Mouse (Mus musculus) thymus, adult 2 months (tissue): ENCODE results near the gene Gpank1. TPM values are rescaled to one million over a fixed set of nuclear protein-coding genes. Genes with fewer than 3 reads are reported as not detected.

Source experiments
- DNase-seq: peaks from one replicate; pipeline ENCODE4 v3.0.0; 2021
- H3K27ac ChIP-seq: fragments of 200-500 bp; 2 replicates; pipeline ENCODE4 v1.5.1; 2012; ENCODE audit warnings: low read length, control low read depth; ENCODE audit not compliant: control insufficient read depth, insufficient read depth
- H3K27me3 ChIP-seq: fragments of 200-500 bp; 2 replicates; pipeline ENCODE4 v1.6.1; 2012; ENCODE audit warnings: mild to moderate bottlenecking, low read length, moderate library complexity, mixed read lengths; ENCODE audit not compliant: control insufficient read depth, insufficient read depth
- H3K36me3 ChIP-seq: fragments of 200-500 bp; 2 replicates; pipeline ENCODE4 v1.6.1; 2012; ENCODE audit warnings: mild to moderate bottlenecking, low read length, moderate library complexity; ENCODE audit not compliant: control insufficient read depth, insufficient read depth
- H3K4me1 ChIP-seq: fragments of 200-500 bp; replicated peaks from 2 replicates; pipeline ENCODE4 v1.6.1; 2012; ENCODE audit warnings: low read length; ENCODE audit not compliant: control insufficient read depth, insufficient read depth
- H3K4me3 ChIP-seq: fragments of 200-500 bp; 2 replicates; pipeline ENCODE4 v1.5.1; 2012; ENCODE audit warnings: mild to moderate bottlenecking, low read length, control low read depth, moderate library complexity; ENCODE audit not compliant: control insufficient read depth, insufficient read depth
- CTCF ChIP-seq: fragments of 200-500 bp; IDR thresholded peaks from 2 replicates; pipeline ENCODE4 v1.5.1; 2012; ENCODE audit warnings: mild to moderate bottlenecking, control low read depth, low read length, moderate library complexity, borderline replicate concordance; ENCODE audit not compliant: control insufficient read depth, poor library complexity, insufficient read depth; ENCODE audit errors: extremely low read depth
- POLR2A ChIP-seq: fragments of 200-500 bp; IDR thresholded peaks from 2 replicates; pipeline ENCODE4 v1.6.1; 2012; ENCODE audit warnings: mild to moderate bottlenecking, low read length, control low read depth, moderate library complexity; ENCODE audit not compliant: control insufficient read depth, poor library complexity, insufficient read depth; ENCODE audit errors: extremely low read depth
- WGBS: fragments of 180-500 bp; shearing (Covaris S2); methylation state at CpG from one replicate; pipeline ENCODE4 v1.1.7; 2018; 5-methylcytosine and 5-hydroxymethylcytosine counted together
- polyA plus RNA-seq: library from polyadenylated mRNA; depleted of rRNA; stranded (reverse); fragments of >200 nt; gene quantifications from 2 replicates; pipeline ENCODE4 v1.2.3, GENCODE M21; 2012

Gpank1 gene
- polyA plus RNA-seq, 1 experiment: 37.8 TPM

DNA sequence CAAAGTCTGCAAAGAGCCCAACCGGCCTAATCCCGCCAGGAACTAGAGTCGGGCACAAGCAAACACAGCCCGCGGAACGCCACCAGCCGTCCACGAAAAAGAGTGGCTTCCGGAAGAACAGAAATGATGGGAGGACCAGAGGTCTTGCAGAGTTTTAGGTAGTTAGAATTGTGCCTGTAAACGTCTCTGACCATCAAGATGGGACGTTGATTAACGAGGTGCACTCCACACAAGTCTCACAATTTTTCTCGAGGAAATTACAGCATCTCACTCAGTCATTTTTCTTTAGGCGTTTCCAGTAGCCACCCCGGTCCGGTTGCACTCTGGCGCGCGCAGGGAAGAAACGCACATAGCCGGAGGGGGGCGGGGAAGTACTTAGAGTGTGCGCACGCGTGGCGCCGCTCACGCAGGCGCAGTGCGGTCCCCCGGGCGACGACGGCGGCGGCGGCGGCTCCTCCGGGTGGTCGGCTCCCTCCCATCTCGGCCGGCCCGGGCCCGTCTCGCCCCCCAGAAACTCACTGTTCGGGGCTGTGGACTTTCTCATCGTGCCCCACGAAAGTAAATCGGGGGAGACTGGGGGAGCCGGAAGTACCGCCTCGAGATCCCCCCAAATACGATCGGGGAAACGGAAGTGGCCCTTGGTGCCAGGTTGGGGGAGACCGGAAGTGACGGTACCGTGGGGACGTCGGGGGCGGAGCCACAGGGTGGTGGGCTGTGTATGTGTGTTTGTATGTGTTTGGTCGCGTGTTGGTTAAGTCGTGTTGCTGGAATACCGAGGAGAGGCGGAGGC is 13.7 kb downstream of the Gpank1 start, which contains the start of gene Bag6:
Bag6 (plus strand) TSS at position 378 of the 790 bp plus-strand sequence.
- TF ChIP-seq POLR2A (peak; percentile 74; the same call in 1 of the 2 replicates), CTCF (0 out of 2 replicates have a peak, but pooled peaks have one; percentile 5)
- H3K36me3 ChIP-seq: peaks cover 16% of the 10 kb centered on the region
- peak; percentile 93 for DNase-seq
- no peaks in the 10 kb centered on the region for H3K27me3 ChIP-seq
- H3K4me1 ChIP-seq: peaks cover 4% of the 10 kb centered on the region
- peak within 1 kb of the TSS; percentile 73 for H3K27ac ChIP-seq
- WGBS: under 1% methylated on average over 66 of the region's 66 CpGs
- H3K4me3 ChIP-seq: peak within 1 kb of the TSS; percentile 60

DNA sequence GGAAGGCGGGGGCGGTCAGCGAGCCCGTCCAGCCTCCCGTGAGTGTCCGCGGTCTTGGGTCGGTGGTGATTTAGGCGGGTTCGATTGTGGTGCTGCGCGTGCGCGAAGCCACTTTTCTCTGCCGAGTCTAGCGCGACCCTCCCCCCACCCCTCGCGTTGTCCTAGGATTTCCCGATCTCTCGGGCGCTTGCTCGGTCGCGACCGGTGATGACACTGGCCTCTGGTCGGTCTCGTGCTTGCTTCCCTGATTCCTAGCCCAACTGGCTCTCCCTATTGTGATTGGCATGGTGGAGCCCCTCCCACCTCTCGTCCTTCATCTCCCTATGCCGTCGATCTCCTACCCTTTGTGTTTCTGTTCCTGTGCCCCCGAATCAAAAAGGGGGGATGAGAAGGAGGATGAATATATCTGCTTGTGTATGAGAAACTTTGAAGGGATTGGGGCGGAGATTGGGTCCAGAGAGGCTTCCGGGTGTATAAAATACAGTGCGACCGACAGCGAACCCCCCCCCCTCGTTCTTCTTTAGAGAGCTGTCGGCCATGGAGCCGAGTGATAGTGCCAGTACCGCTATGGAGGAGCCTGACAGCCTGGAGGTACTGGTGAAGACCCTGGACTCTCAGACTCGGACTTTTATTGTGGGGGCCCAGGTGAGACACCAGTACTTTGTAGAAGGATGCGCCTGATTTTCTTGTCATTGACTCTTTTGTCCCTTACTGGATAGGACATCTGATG is 14.5 kb downstream of the Gpank1 start:
- H3K27ac ChIP-seq: no peak overlapping the region
- peaks cover 4% of the 10 kb centered on the region for H3K4me1 ChIP-seq
- WGBS: under 1% methylated on average over 43 of the region's 43 CpGs
- no peak for DNase-seq
- TF ChIP-seq POLR2A (no peak), CTCF (0 out of 2 replicates have a peak, but pooled peaks have one; percentile 4)
- no peaks in the 10 kb centered on the region for H3K27me3 ChIP-seq
- peaks cover 23% of the 10 kb centered on the region for H3K36me3 ChIP-seq
- peak overlapping the region; percentile 60 for H3K4me3 ChIP-seq

GRCm38 (mm10) chr17:35139269-35139668 is 18.0 kb downstream of the Gpank1 start:
- no peak for DNase-seq
- H3K27me3 ChIP-seq: no peaks in the 10 kb centered on the region
- TF ChIP-seq CTCF: no peak
- TF ChIP-seq POLR2A: no peak
- H3K36me3 ChIP-seq: peaks cover 58% of the 10 kb centered on the region
- no peak overlapping the region for H3K4me3 ChIP-seq
- H3K4me1 ChIP-seq: peaks cover 4% of the 10 kb centered on the region
- 98% methylated on average over 3 of the region's 3 CpGs for WGBS
- no peak overlapping the region for H3K27ac ChIP-seq

- no peaks in the 10 kb centered on the region for H3K27me3 ChIP-seq
- H3K36me3 ChIP-seq: peaks cover 71% of the 10 kb centered on the region
- TF ChIP-seq POLR2A: no peak
- TF ChIP-seq CTCF: no peak
- H3K4me1 ChIP-seq: peaks cover 2% of the 10 kb centered on the region
- H3K4me3 ChIP-seq: no peak overlapping the region
- DNase-seq: no peak
- H3K27ac ChIP-seq: no peak overlapping the region
- 93% methylated on average over 16 of the region's 16 CpGs for WGBS
Observed at GRCm38 (mm10) chr17:35140490-35140996, 19.3 kb downstream of the Gpank1 start.

DNA sequence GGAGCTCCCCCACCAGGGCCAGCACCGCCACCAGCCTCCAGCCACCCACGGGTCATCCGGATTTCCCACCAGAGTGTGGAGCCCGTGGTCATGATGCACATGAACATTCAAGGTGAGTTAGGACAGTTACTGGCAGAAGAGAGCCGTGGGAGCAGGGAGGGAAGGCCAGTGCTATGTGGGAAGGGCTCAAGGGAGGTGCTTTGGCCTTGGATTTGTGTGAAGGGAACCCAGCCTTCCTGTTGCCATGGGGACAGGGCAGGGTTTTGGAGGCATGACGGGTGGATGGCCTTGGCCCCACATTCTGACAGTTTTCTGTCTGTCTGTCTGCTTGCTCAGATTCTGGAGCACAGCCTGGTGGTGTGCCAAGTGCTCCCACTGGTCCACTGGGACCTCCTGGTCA is 20.7 kb downstream of the Gpank1 start:
- WGBS: 95% methylated on average over 6 of the region's 6 CpGs
- Histone ChIP-seq H3K36me3 (peaks cover 85% of the 10 kb centered on the region), H3K4me3 (no peak overlapping the region), H3K27me3 (no peaks in the 10 kb centered on the region), H3K4me1 (no peaks in the 10 kb centered on the region), H3K27ac (no peak overlapping the region)
- no peak for TF ChIP-seq CTCF
- no peak for TF ChIP-seq POLR2A
- DNase-seq: no peak

GRCm38 (mm10) chr17:35146139-35146538 is 24.9 kb downstream of the Gpank1 start:
- Histone ChIP-seq H3K27me3 (no peaks in the 10 kb centered on the region), H3K27ac (no peak overlapping the region), H3K4me3 (no peak overlapping the region), H3K4me1 (no peaks in the 10 kb centered on the region), H3K36me3 (peaks cover 91% of the 10 kb centered on the region)
- 92% methylated on average over 5 of the region's 5 CpGs for WGBS
- DNase-seq: no peak
- no peak for TF ChIP-seq POLR2A
- no peak for TF ChIP-seq CTCF
